Mouse (Mus musculus) CH12.LX (cell line): ENCODE measurements around the gene Pmepa1. TPM values are rescaled to one million over a fixed set of nuclear protein-coding genes. Genes with fewer than 3 reads are reported as not detected.

Experiments
- DNase-seq: peaks from one replicate; pipeline ENCODE4 v3.0.0-alpha.2; 2013; ENCODE audit errors: extremely low read depth
- H3K27ac ChIP-seq: 2 replicates; pipeline ENCODE4 v1.5.1; 2012; ENCODE audit warnings: low read depth, mild to moderate bottlenecking, control low read depth, moderate library complexity; ENCODE audit not compliant: insufficient read depth
- H3K27me3 ChIP-seq: replicated peaks from 2 replicates; pipeline ENCODE3; 2012; ENCODE audit warnings: inconsistent platforms
- H3K36me3 ChIP-seq, 2 experiments: replicated peaks in 1 of 2; 2 replicates each; pipeline versions ENCODE3 to v1.6.1; 2012; ENCODE audit warnings: inconsistent platforms in 1 of 2, low read length in 1 of 2, mild to moderate bottlenecking in 1 of 2, mixed read lengths in 1 of 2, moderate library complexity in 1 of 2; ENCODE audit not compliant: control insufficient read depth in 1 of 2, insufficient read depth in 1 of 2
- H3K4me1 ChIP-seq, 2 experiments: 2 replicates each; pipeline ENCODE4 v1.6.1; 2012; ENCODE audit warnings: inconsistent platforms in 1 of 2, moderate library complexity in 1 of 2; ENCODE audit not compliant: insufficient read depth in 2 of 2, control insufficient read depth in 1 of 2
- H3K4me2 ChIP-seq: 2 replicates; pipeline ENCODE4 v1.6.1; 2012; ENCODE audit warnings: low read depth, mild to moderate bottlenecking, control low read depth; ENCODE audit not compliant: poor library complexity, insufficient read depth, severe bottlenecking
- H3K4me3 ChIP-seq, 3 experiments: fragments of 150-350 bp in 1 of 3; sonication (generic) in 1 of 3; replicated peaks in 1 of 3; 2 replicates each; pipeline versions ENCODE3 to v1.5.1; 2011 to 2012; ENCODE audit warnings: low read depth in 2 of 3, low read length in 2 of 3, mild to moderate bottlenecking in 2 of 3, moderate library complexity in 2 of 3, control low read depth in 1 of 3, improper control_type of control experiment in 1 of 3, inconsistent platforms in 1 of 3, mixed read lengths in 1 of 3; ENCODE audit not compliant: poor library complexity in 1 of 3
- H3K79me2 ChIP-seq: replicated peaks from 2 replicates; pipeline ENCODE4 v1.6.1; 2012; ENCODE audit warnings: mild to moderate bottlenecking, moderate library complexity; ENCODE audit not compliant: control insufficient read depth, poor library complexity, insufficient read depth, severe bottlenecking; ENCODE audit errors: extremely low read depth
- H3K9ac ChIP-seq: 2 replicates; pipeline ENCODE4 v1.6.1; 2012; ENCODE audit warnings: low read depth, mild to moderate bottlenecking, control low read depth, moderate library complexity; ENCODE audit not compliant: insufficient read depth
- H3K9me3 ChIP-seq: replicated peaks from 2 replicates; pipeline ENCODE3; 2012; ENCODE audit warnings: low read length, inconsistent platforms, mixed read lengths
- BHLHE40 ChIP-seq: IDR thresholded peaks from 2 replicates; pipeline ENCODE4 v1.6.1; 2011; ENCODE audit warnings: mild to moderate bottlenecking, low read depth, low read length, improper control_type of control experiment
- CHD1 ChIP-seq: IDR thresholded peaks from 2 replicates; pipeline ENCODE4 v1.6.1; 2012; ENCODE audit warnings: low read depth, low read length, improper control_type of control experiment, inconsistent platforms
- CTCF ChIP-seq, 2 experiments: IDR thresholded peaks in 1 of 2; conservative IDR thresholded peaks in 1 of 2; 2 replicates each; pipeline ENCODE4 v1.5.1; 2011 to 2012; ENCODE audit warnings: low read depth in 2 of 2, low read length in 2 of 2, improper control_type of control experiment in 1 of 2, inconsistent platforms in 1 of 2, mild to moderate bottlenecking in 1 of 2, moderate library complexity in 1 of 2
- E2F4 ChIP-seq: IDR thresholded peaks from 2 replicates; pipeline ENCODE4 v1.6.1; 2011; ENCODE audit warnings: low read depth, low read length, improper control_type of control experiment; ENCODE audit not compliant: insufficient replicate concordance
- ELF1 ChIP-seq: IDR thresholded peaks from 2 replicates; pipeline ENCODE4 v1.6.1; 2014; ENCODE audit warnings: low read depth, mild to moderate bottlenecking, inconsistent platforms, low read length, improper control_type of control experiment
- ETS1 ChIP-seq: conservative IDR thresholded peaks from 2 replicates; pipeline ENCODE4 v1.6.1; 2012; ENCODE audit warnings: low read depth, mild to moderate bottlenecking, inconsistent platforms, low read length, improper control_type of control experiment, moderate library complexity
- JUND ChIP-seq: conservative IDR thresholded peaks from 2 replicates; pipeline ENCODE4 v1.6.1; 2011; ENCODE audit warnings: low read depth, low read length, improper control_type of control experiment
- KAT2A ChIP-seq: IDR thresholded peaks from 2 replicates; pipeline ENCODE4 v1.6.1; 2012; ENCODE audit warnings: low read length, improper control_type of control experiment, inconsistent platforms; ENCODE audit not compliant: insufficient replicate concordance
- MAX ChIP-seq: IDR thresholded peaks from 2 replicates; pipeline ENCODE4 v1.6.1; 2011; ENCODE audit warnings: low read length, improper control_type of control experiment
- MAZ ChIP-seq: IDR thresholded peaks from 2 replicates; pipeline ENCODE4 v1.6.1; 2012; ENCODE audit warnings: low read depth, mild to moderate bottlenecking, inconsistent platforms, low read length, improper control_type of control experiment, moderate library complexity
- MEF2A ChIP-seq: IDR thresholded peaks from 2 replicates; pipeline ENCODE4 v1.6.1; 2014; ENCODE audit warnings: low read depth, mild to moderate bottlenecking, inconsistent platforms, low read length, improper control_type of control experiment, borderline replicate concordance
- NELFE ChIP-seq: IDR thresholded peaks from 2 replicates; pipeline ENCODE4 v1.6.1; 2011; ENCODE audit warnings: low read depth, low read length, improper control_type of control experiment
- PAX5 ChIP-seq: IDR thresholded peaks from 2 replicates; pipeline ENCODE4 v1.6.1; 2012; ENCODE audit warnings: low read length, inconsistent platforms, mixed read lengths
- POLR2A ChIP-seq: IDR thresholded peaks from 2 replicates; pipeline ENCODE4 v1.6.1; 2011; ENCODE audit warnings: low read depth, mild to moderate bottlenecking, improper control_type of control experiment, low read length
- RAD21 ChIP-seq: IDR thresholded peaks from 2 replicates; pipeline ENCODE4 v1.6.1; 2011; ENCODE audit warnings: low read depth, mild to moderate bottlenecking, low read length, improper control_type of control experiment, moderate library complexity
- RCOR1 ChIP-seq: conservative IDR thresholded peaks from 2 replicates; pipeline ENCODE4 v1.6.1; 2012; ENCODE audit warnings: low read depth, mild to moderate bottlenecking, inconsistent platforms, low read length, improper control_type of control experiment
- SIN3A ChIP-seq: IDR thresholded peaks from 2 replicates; pipeline ENCODE4 v1.6.1; 2012; ENCODE audit warnings: low read length, improper control_type of control experiment, inconsistent platforms
- TCF12 ChIP-seq: IDR thresholded peaks from 2 replicates; pipeline ENCODE4 v1.6.1; 2014; ENCODE audit warnings: low read depth, mild to moderate bottlenecking, inconsistent platforms, low read length, improper control_type of control experiment
- USF1 ChIP-seq: IDR thresholded peaks from 2 replicates; pipeline ENCODE4 v1.6.1; 2014; ENCODE audit warnings: low read depth, mild to moderate bottlenecking, inconsistent platforms, low read length, improper control_type of control experiment
- USF2 ChIP-seq: conservative IDR thresholded peaks from 2 replicates; pipeline ENCODE4 v1.6.1; 2011; ENCODE audit warnings: low read depth, low read length, improper control_type of control experiment
- ZKSCAN1 ChIP-seq: IDR thresholded peaks from 2 replicates; pipeline ENCODE4 v1.6.1; 2012; ENCODE audit warnings: low read depth, inconsistent platforms, low read length, improper control_type of control experiment, borderline replicate concordance
- ZNF384 ChIP-seq: IDR thresholded peaks from 2 replicates; pipeline ENCODE4 v1.6.1; 2012; ENCODE audit warnings: low read depth, low read length, improper control_type of control experiment, inconsistent platforms
- dilution Hi-C: fragments of 300-500 bp; cut with MboI; formaldehyde crosslinking; loops from 2 replicates; pipeline ENCODE4 v1.14.3; 2020; ENCODE audit warnings: low sequenced_read_pairs; ENCODE audit not compliant: extremely low pct_unique_long_range_greater_than_20kb, extremely low pct_ligation_motif_present
- in situ Hi-C: fragments of 300-500 bp; cut with MboI; formaldehyde crosslinking; loops from 3 replicates; pipeline ENCODE4 v1.14.3; 2019; ENCODE audit warnings: low sequenced_read_pairs, low pct_ligation_motif_present, low pct_unique_long_range_greater_than_20kb, mixed read lengths
- polyA plus RNA-seq: library from polyadenylated mRNA; unstranded; fragments of >175 nt; gene quantifications from 2 replicates; pipeline ENCODE4 v1.2.1, GENCODE M21; 2012; ENCODE audit warnings: low read depth; ENCODE audit not compliant: insufficient read length
- total RNA-seq, 2 experiments: library from RNA; depleted of rRNA; stranded (reverse); fragments of 300-350 nt in 1 of 2; fragments of >200 nt in 1 of 2; gene quantifications; 2 replicates each; pipeline ENCODE4 v1.2.3; 2012 to 2014

Pmepa1 gene
- total and polyA plus RNA-seq, 3 experiments = 1.6 to 11.8 (median 9.9) TPM

DNA sequence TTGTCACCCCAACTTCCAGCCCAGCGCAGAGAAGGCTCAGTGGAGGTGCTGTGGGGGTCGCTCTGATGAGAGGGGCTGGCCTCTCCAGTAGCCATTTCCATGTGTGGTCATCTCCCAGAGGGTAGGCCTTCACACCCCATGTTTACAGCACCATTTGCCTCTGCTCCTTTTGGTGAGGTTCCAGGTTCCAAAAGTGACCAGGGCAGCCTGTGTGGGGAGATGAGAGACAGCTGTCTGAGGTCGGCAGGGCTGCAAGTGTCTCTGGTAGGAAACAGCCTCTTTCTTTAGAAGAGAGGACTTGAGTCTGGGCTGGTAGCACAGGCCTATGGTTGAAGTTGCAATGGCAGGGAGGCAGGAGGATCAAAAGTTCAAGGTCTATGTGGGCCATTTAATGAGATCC is 13.6 kb upstream of the Pmepa1 start:
- no peaks in the 10 kb centered on the region for H3K4me1 ChIP-seq
- dilution Hi-C loops (no loop called here), in situ Hi-C loops (no loop called here)
- H3K9ac ChIP-seq = no peak overlapping the region
- TF ChIP-seq USF1 (no peak), NELFE (no peak), CHD1 (no peak), JUND (no peak), SIN3A (no peak), KAT2A (no peak), MAX (no peak), ZNF384 (no peak), ELF1 (no peak), CTCF (conservative IDR thresholded peaks at IDR 0.05 in 1 of 2, IDR thresholded peaks at IDR 0.05 in 1 of 2; ENCODE audit: low read depth in 2 of 2, low read length in 2 of 2) (no peak), TCF12 (no peak)
- peaks cover 3% of the 10 kb centered on the region for H3K9me3 ChIP-seq
- no peak overlapping the region for H3K4me3 ChIP-seq
- no peak for DNase-seq
- H3K79me2 ChIP-seq = no peaks in the 10 kb centered on the region
- no peaks in the 10 kb centered on the region for H3K27me3 ChIP-seq
- H3K4me2 ChIP-seq = no peak overlapping the region
- H3K27ac ChIP-seq = no peak overlapping the region
- H3K36me3 ChIP-seq = no peaks in the 10 kb centered on the region

DNA sequence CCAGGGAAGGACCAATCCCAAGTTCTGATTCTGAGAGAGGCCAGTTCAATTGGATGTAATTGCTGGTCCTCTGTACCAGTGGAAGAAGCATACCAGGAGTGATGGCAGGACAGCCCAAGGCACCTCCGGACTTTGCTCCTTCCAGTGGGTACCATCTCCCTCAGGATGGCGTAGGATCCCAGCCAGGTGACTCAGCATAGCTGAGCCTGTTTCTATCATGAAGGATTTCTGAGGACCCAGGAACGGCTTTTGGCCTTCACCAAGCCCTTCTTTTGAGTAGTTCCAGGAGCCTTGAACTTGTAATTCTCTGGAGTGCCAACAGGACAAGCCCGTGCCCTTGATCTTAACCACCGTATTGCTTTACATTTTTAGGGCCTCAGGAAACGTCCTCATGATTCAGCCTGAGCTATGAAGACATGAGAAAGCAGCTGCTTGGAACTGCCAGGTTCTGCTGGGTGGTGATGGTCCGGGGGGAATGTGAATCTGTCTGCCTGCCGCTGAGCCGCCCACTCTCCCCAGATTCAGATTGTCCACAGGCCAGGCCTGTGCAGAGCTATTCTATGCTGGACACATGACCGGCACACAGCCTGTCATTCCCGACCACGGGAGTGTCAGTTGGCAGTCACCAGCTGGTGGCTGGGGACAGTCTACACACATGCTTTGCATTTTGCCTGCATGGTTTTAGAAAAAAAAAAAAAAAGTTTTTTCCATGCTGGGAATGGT is 9.6 kb upstream of the Pmepa1 start:
- Histone ChIP-seq H3K27me3 (peaks cover 6% of the 10 kb centered on the region), H3K4me1 (no peaks in the 10 kb centered on the region), H3K79me2 (no peaks in the 10 kb centered on the region), H3K9me3 (no peaks in the 10 kb centered on the region), H3K4me3 (no peak overlapping the region), H3K9ac (no peak overlapping the region), H3K36me3 (no peaks in the 10 kb centered on the region), H3K4me2 (no peak overlapping the region), H3K27ac (no peak overlapping the region)
- dilution Hi-C loops (no loop called here), in situ Hi-C loops (no loop called here)
- no peak for DNase-seq
- TF ChIP-seq POLR2A (no peak), PAX5 (no peak), ZNF384 (no peak), MAZ (no peak), ZKSCAN1 (no peak), E2F4 (no peak), KAT2A (no peak), ETS1 (no peak), USF2 (no peak), RAD21 (no peak), BHLHE40 (no peak), NELFE (no peak), RCOR1 (no peak), MEF2A (no peak), CHD1 (no peak)
